Mouse (Mus musculus): ENCODE results near the gene Nudt4.

Gene Nudt4

DNA sequence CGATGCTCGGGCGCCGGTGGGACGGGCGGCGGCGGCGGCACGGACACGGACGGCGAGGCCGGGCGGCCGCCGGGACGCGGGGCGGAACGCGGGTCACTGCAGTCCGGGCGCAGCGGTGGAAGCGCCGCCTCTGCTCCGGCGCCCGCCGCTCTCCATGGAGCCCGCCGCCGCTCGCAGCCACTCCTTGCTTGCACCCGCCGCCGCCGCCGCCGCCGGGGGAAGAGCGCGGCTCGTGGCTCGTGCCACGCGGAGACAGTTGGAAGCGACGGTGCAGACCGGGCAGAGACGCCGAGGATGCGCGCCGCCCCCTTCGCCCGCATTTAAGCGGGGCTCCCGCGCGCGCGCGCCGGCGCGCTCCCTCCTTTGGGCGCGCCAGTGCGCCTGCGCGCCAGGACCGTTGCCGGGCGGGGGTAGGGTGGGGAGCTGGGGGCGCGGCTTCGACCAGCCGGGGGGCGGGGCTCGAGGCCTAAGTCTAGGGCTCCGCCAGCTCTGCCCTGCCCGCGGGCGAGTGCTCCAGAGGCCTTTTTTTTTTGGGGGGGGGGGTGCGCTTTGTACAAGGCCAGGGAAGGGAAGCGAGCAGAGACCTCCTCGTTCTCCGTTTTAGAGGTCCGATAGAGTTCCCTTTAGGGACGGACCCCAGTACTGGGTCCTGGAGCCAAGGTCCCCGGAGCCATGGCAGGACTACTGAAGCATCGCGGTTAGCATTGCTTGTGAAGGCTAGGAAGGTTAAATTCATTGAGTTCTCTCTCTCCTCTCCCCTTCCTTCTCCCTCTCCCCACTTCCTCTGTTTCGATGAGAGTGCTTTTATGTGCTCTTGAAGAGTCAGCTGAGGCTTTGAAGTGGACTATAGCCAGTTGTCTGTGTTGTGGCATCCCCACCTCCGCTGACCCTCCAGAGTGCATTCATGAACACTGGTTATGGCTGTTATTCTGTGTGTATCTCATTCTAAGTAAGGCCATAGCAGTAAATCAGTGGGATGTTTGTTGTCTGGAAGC is at the start of gene Nudt4:
Gene Nudt4 (minus strand): TSS at position 296 of the 995 bp plus-strand sequence.
- peak; percentile 94 for DNase-seq (ENCODE audit: low read depth, low spot score)

- no peak for DNase-seq (ENCODE audit: low read depth, low spot score)
Measured at GRCm38 (mm10) chr10:95611331-95611721, 47.4 kb upstream of the Nudt4 start.

DNA sequence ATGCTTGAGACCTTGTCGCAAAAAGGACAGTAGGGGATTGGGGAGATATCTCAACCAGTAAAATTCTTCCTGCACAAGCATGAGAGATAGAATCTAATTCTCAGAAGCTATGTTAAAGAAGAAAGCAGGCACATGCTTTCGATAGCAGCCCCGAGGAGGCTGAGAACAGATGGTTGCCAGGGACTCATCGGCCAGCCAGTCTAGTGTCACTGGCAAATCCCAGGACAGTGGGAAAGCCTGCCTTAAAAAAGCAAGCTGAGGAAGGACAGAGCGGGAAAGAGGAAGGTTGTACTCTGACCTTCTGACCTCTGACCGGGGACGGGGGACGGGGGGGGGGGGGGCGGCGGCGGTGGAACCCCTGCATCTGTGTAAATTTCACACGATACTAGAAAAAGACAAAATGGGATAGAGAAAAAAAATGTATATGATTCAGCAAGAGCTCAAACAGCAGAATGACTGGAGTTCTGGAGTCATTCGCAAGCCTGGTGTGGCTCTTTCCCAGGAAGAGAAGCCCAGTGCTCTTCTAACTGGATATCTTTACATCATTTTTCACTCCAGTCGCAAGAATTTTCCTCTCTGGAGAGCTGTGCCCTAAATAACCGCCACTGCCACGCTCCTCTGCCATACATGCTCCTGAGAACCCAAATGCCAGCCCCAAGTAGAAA is 46.9 kb upstream of the Nudt4 start:
- no peak for DNase-seq (ENCODE audit: low read depth, low spot score)

- peak; percentile 30 for DNase-seq (ENCODE audit: low read depth, low spot score)
Measured at GRCm38 (mm10) chr10:95604979-95605613, 41.1 kb upstream of the Nudt4 start.

DNA sequence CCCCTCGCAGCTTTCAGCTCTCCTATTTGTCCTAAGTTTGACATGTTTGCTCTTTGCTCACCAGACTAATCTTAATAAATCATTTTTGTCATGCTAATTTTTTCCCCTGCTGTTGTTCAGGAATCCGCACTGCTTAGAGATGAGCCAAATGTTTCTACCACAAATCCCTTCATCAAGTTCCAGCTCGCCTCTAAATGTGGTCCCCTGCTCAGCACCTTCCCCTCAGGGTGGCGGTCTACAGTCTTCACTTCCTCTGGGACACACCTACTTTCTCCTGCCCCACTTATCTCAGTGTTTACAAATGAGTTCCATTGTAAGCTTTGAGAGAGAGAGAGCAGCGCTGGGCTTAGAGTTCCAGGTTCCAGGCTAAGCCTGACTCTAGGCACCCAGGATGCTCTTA is 36.6 kb upstream of the Nudt4 start:
- no peak for DNase-seq (ENCODE audit: low read depth, low spot score)

- DNase-seq (ENCODE audit: low read depth, low spot score), result no peak
Measured at GRCm38 (mm10) chr10:95599740-95600139, 35.8 kb upstream of the Nudt4 start.

DNA sequence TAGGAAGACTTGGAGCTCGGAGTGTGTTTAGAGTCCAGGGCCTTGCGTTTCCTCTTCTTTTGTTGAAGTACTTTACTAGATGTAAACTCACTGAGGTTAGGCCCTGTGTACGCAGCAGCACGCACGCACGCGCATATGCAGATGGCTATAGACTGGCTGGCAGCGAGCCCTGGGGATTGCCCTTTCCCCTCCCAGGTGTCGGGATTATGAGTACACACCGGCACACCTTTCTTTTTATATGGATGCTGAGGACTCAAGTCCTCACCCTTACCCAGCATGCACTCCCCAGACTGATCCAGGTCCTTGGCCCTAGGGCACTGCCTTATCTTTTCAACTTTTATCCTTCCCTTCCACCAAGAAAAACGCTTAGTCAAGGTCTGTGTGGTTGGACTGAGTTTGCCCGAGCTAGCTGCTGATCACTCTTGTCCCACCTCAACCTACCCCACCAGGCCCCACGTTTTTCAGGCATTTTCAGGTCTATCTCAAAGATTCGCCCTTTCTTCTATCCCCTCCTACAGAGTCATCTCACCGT is 34.2 kb upstream of the Nudt4 start:
- no peak for DNase-seq (ENCODE audit: low read depth, low spot score)

DNA sequence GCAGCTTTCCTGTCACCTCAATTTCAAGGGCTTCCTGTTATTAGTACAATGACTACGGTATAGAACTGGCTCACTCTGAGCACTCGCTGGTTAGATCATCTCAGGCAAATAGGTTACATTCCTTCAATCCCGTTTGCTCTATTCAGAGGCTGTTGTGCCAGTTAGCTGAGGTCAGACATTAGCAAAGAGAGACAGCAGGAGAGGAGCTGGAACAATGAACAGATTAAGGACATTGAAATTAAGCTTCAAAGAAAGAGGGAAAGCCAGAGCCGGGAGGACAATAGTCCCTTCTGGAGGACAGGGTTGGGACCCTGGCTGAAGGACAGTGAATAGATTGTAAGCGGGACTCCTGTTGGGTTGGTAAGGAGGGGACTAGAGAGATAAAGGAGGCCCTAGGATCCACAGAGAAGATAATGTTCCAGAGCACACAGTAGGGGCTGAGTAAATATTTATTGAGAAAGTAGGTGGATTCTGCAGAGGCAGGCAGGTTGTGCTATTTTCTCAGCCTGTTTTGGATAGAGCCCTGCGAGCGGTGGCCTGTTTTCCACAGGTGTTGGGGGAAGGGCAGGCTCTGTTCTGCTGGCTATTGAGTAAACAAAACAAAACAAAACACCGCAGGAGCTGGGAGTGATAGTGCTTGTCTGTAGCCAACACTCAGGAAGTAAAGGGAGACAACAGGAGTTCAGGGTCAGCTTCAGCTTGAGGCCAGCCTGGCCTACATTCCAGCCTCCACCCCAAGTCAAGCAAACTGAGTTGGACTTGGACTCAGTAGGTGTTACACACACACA is 32.1 kb upstream of the Nudt4 start:
- DNase-seq (ENCODE audit: low read depth, low spot score), result no peak

DNA sequence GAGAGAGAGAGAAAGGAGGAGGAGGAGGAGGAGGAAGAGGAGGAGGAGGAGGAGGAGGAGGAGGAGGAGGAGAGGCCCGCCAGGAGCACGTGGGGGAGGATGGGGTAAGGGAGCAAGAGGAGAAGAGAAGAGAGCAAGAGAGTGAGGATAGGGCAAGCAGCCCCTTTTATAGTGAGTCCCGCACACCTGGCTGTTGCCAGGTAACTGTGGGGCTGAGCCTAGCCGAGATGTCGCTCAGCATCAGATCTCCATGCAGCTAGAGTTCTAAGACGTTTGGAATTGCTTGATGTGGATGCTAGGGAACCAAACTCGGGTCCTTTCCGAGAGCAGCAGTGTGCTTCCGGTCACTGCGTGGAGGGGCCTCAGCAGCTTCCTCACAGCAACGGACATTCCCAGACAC is 30.5 kb upstream of the Nudt4 start:
- no peak for DNase-seq (ENCODE audit: low read depth, low spot score)

DNA sequence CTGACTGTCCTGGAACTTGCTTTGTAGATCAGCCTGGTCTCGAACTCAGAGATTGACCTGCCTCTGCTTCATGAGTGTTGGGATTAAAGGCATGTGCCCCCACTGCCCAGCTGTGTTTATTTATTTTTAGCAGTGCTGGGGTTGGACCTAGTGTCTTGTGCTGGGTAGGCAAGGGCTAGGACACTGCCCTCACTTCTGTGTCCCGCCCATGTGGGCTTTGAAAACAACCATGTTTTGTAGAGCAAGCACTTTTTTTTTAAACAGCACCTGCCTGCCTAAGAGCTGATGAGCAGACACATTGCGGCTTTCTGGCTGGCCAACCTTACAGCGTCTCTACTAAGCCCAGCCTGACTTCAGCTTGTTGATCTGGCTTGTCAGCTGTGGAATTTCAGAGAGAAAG is 27.3 kb upstream of the Nudt4 start:
- DNase-seq (ENCODE audit: low read depth, low spot score), result no peak

DNA sequence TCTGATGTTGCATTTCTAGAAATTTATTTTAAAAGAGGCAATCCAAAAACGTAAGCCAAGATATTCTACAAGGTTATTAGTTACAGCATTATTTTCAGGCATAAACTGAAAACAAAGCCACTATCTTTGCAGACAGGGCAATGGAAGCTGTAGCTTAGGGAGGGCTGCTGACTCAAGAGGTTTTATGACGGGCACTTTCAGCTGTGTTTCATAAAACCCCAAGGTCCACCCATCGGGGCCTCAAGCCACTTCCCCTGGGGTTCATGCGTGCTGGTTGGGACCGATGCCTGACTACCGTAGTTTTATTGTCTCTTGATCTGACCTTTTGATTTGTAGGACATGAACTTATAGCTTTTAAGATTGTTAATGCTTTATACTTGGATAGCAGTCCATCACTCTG is 26.2 kb upstream of the Nudt4 start:
- no peak for DNase-seq (ENCODE audit: low read depth, low spot score)

DNA sequence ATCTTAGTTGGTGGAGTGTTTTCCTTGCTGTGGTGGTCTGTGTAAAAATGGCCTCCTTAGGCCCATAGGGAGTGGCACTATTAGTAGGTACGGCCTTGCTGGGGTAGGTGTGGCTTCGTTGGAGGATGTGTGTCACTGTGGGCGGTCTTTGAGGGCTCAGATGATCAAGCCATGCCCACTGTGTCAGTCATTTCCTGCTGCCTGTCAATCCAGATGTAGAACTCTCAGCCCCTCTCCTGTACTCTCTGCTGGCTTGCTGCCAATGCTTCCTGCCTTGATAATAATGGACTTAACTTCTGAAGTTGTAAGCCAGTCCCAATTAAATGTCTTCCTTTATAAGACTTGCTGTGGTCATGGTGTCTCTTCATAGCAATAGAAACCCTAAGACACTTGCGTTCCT is 25.2 kb upstream of the Nudt4 start:
- no peak for DNase-seq (ENCODE audit: low read depth, low spot score)

- DNase-seq (ENCODE audit: low read depth, low spot score), result no peak
Measured at GRCm38 (mm10) chr10:95587509-95588220, 23.7 kb upstream of the Nudt4 start.

DNA sequence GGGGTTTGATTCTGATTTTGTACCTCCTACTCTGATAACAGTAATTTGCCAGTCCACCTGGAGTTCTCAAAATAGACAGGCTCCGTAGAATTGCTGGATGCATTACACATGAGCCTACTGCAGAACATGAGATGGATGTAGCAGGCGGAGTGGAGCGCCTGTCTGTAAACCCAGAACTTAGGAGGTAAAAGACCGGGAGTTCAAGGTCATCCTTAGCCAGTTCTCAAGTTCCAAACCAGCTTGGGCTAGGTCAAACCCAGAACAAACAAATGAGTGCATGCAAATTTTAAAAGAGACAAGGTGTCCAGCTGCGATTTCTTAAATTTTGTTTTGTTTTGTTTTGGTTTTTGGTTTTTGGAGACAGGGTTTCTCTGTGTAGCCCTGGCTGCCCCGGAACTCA is 21.6 kb upstream of the Nudt4 start:
- no peak for DNase-seq (ENCODE audit: low read depth, low spot score)

DNA sequence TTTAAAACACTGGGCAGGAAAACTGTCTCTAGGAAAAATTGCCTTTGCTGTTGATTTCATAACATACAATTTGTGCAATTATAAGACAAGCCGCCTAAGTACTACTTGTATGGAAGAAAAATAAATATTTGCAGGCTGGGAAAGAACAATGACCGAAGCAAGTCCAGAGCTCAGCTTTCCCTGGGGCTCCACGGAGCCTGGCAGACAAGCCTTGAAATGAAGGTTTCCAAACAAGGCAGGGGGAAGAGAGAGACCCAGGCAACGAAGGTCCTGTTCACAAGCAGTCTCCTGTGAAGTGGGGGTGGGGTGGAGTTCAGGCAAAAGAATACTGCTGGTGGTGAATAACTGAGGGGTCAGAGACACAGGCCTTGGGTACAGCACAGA is 13.6 kb upstream of the Nudt4 start:
- DNase-seq (ENCODE audit: low read depth, low spot score), result no peak

DNA sequence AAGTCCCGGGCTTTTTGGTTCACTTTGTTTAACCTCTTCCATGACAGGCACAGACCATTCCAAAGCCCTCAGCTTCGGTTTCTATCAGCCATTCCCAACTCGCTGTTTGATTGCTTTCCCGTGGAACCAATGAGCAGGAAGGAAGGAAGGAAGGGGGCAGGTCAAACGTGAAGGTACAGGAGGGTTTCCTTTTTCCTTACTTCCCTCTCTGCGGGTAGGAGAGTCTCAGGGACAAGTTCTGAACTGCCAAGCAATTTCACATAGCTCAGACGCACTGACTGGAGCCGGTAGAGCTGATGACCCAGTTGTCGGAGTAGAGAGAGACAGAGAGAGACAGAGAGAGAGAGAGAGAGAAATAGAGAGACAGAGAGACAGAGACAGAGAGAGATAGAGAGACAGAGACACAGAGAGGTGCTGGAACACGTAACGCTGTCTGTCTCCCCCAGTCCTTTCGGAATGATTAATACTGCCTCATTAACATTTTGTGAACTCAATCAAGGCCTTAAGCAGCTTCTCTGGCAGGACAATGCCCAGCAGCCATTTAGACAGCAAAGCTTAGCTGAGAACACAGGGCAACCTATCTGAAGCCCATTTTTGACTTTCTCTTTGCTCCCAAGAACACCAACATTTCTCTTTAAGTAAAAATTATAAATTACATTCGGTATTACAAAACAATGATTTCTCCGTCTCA is 13.1 kb upstream of the Nudt4 start:
- no peak for DNase-seq (ENCODE audit: low read depth, low spot score)

GRCm38 (mm10) chr10:95575839-95576380 is 12.0 kb upstream of the Nudt4 start:
- DNase-seq (ENCODE audit: low read depth, low spot score), result no peak

- no peak for DNase-seq (ENCODE audit: low read depth, low spot score)
Measured at GRCm38 (mm10) chr10:95574994-95575393, 11.0 kb upstream of the Nudt4 start.

DNA sequence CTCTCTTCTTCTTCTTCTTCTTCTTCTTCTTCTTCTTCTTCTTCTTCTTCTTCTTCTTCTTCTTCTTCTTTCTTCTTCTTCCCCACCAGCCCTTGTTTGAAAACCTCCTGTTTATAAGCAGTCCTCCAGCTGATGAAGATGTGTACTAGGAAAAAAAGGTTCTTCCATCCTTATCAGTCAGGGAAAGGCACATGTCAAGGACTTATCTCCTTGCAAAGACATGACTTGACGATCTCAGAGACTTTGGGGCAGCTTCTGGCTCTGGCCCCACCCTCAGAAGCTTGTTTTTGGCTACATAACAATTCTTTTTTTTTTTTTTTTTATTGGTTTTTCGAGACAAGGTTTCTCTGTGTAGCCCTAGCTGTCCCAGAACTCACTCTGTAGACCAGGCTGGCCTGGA is 5.5 kb upstream of the Nudt4 start:
- no peak for DNase-seq (ENCODE audit: low read depth, low spot score)

DNA sequence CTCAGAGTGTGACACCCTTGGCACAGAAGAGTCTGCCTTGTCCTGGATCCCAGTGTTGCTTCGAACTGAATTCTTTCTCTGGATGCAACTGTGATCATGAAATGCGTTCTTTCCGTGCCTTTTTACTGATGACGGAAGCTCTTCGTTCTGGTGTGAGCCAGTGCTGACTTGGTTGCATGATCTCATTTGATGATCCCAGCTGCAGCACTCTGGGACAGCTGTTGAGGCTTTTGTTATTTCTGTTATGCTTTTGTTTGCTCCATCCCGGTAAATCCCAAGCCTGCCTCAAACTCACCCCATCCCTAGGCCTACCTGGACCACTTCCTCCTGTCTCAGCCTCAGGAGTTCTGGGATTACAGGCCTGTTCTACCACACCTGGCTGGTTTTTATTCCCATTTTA is 4.1 kb upstream of the Nudt4 start:
- no peak for DNase-seq (ENCODE audit: low read depth, low spot score)
